Mouse (Mus musculus) brown adipose tissue, adult 24 weeks (tissue): ENCODE measurements around the gene Nmnat2. TPM values are rescaled to one million over a fixed set of nuclear protein-coding genes. Genes with fewer than 3 reads are reported as not detected.
"Not testable (repeated sequence)": the region's sequence is repeated elsewhere in the genome, so short reads cannot be mapped to it uniquely, and the experiment has no call there.

Source experiments
- H3K27ac ChIP-seq: fragments of 200-500 bp; replicated peaks from 2 replicates; pipeline ENCODE4 v1.5.1; 2012; ENCODE audit warnings: low read depth, mild to moderate bottlenecking, low read length
- H3K4me1 ChIP-seq: fragments of 200-500 bp; 2 replicates; pipeline ENCODE4 v1.6.1; 2012; ENCODE audit warnings: low read length, mixed read lengths; ENCODE audit not compliant: control insufficient read depth, insufficient read depth, insufficient read length
- H3K4me3 ChIP-seq: fragments of 200-500 bp; 2 replicates; pipeline ENCODE4 v1.5.1; 2012; ENCODE audit warnings: low read depth, mild to moderate bottlenecking, low read length, moderate library complexity; ENCODE audit not compliant: insufficient read depth
- polyA plus RNA-seq: library from polyadenylated mRNA; stranded (reverse); fragments of >200 nt; gene quantifications from 2 replicates; pipeline ENCODE4 v1.2.4, GENCODE M21; 2012; ENCODE audit not compliant: missing spikeins, insufficient read depth, insufficient read length

The Nmnat2 gene
- polyA plus RNA-seq, 1 experiment: 1.1 TPM

GRCm38 (mm10) chr1:153073441-153073840, 118.6 kb downstream of the Nmnat2 start:
- Histone ChIP-seq H3K4me1 (peaks cover 5% of the 10 kb centered on the region; the same call in 1 of the 2 replicates), H3K4me3 (no peak overlapping the region), H3K27ac (no peak overlapping the region)

- H3K27ac ChIP-seq: no peak overlapping the region
- no peak overlapping the region for H3K4me3 ChIP-seq
- no peaks in the 10 kb centered on the region for H3K4me1 ChIP-seq
Measured at GRCm38 (mm10) chr1:153075087-153075736, 120.4 kb downstream of the Nmnat2 start.

GRCm38 (mm10) chr1:153075955-153076354, 121.2 kb downstream of the Nmnat2 start:
- H3K4me3 ChIP-seq: no peak overlapping the region
- H3K27ac ChIP-seq: no peak overlapping the region
- H3K4me1 ChIP-seq: no peaks in the 10 kb centered on the region

GRCm38 (mm10) chr1:153083233-153083632, 128.4 kb downstream of the Nmnat2 start:
- not testable (repeated sequence) for H3K4me3 ChIP-seq, H3K27ac ChIP-seq, H3K4me1 ChIP-seq

- Histone ChIP-seq H3K27ac (no peak overlapping the region), H3K4me1 (no peaks in the 10 kb centered on the region), H3K4me3 (no peak overlapping the region)
Measured at GRCm38 (mm10) chr1:153084191-153084590, 129.4 kb downstream of the Nmnat2 start.

- Histone ChIP-seq H3K27ac (no peak overlapping the region), H3K4me3 (no peak overlapping the region), H3K4me1 (no peaks in the 10 kb centered on the region)
Measured at GRCm38 (mm10) chr1:153085198-153085597, 130.4 kb downstream of the Nmnat2 start.

- H3K4me1 ChIP-seq: no peaks in the 10 kb centered on the region
- no peak overlapping the region for H3K27ac ChIP-seq
- H3K4me3 ChIP-seq: no peak overlapping the region
Measured at GRCm38 (mm10) chr1:153087771-153088170, 133.0 kb downstream of the Nmnat2 start.

GRCm38 (mm10) chr1:153090081-153090480, 135.3 kb downstream of the Nmnat2 start:
- no peaks in the 10 kb centered on the region for H3K4me1 ChIP-seq
- no peak overlapping the region for H3K27ac ChIP-seq
- no peak overlapping the region for H3K4me3 ChIP-seq

GRCm38 (mm10) chr1:153090807-153091206, 136.0 kb downstream of the Nmnat2 start:
- H3K4me1 ChIP-seq: no peaks in the 10 kb centered on the region
- no peak overlapping the region for H3K27ac ChIP-seq
- H3K4me3 ChIP-seq: no peak overlapping the region

- no peaks in the 10 kb centered on the region for H3K4me1 ChIP-seq
- H3K4me3 ChIP-seq: no peak overlapping the region
- peak overlapping the region; percentile 23 for H3K27ac ChIP-seq
Measured at GRCm38 (mm10) chr1:153091438-153092236, 136.8 kb downstream of the Nmnat2 start.

GRCm38 (mm10) chr1:153092237-153092975, 137.6 kb downstream of the Nmnat2 start:
- Histone ChIP-seq H3K27ac (peak overlapping the region; percentile 24; the same call in 1 of the 2 replicates), H3K4me1 (no peaks in the 10 kb centered on the region), H3K4me3 (no peak overlapping the region)

- H3K4me1 ChIP-seq: no peaks in the 10 kb centered on the region
- no peak overlapping the region for H3K27ac ChIP-seq
- no peak overlapping the region for H3K4me3 ChIP-seq
Measured at GRCm38 (mm10) chr1:153093172-153093571, 138.4 kb downstream of the Nmnat2 start.

GRCm38 (mm10) chr1:153093581-153093980, 138.8 kb downstream of the Nmnat2 start:
- H3K27ac ChIP-seq: no peak overlapping the region
- H3K4me3 ChIP-seq: no peak overlapping the region
- no peaks in the 10 kb centered on the region for H3K4me1 ChIP-seq

GRCm38 (mm10) chr1:153094226-153095076, 139.7 kb downstream of the Nmnat2 start:
- Histone ChIP-seq H3K4me1 (no peaks in the 10 kb centered on the region), H3K27ac (no peak overlapping the region), H3K4me3 (no peak overlapping the region)
